Mouse (Mus musculus) embryonic fibroblast, embryonic 13.5 days (primary cell): ENCODE measurements around the gene Fam25c. TPM values are rescaled to one million over a fixed set of nuclear protein-coding genes. Genes with fewer than 3 reads are reported as not detected.
"Not testable (repeated sequence)": the region's sequence is repeated elsewhere in the genome, so short reads cannot be mapped to it uniquely, and the experiment has no call there.

Source experiments
- H3K27ac ChIP-seq: 2 replicates; pipeline ENCODE4 v1.5.1; 2012; ENCODE audit warnings: low read length, control low read depth, inconsistent platforms; ENCODE audit not compliant: insufficient read depth
- H3K4me1 ChIP-seq: 2 replicates; pipeline ENCODE4 v1.6.1; 2011; ENCODE audit warnings: low read length; ENCODE audit not compliant: control insufficient read depth, insufficient read depth
- H3K4me3 ChIP-seq: 2 replicates; pipeline ENCODE4 v1.5.1; 2011; ENCODE audit warnings: mild to moderate bottlenecking, control low read depth, low read length; ENCODE audit not compliant: insufficient read depth
- CTCF ChIP-seq: IDR thresholded peaks from 2 replicates; pipeline ENCODE4 v1.5.1; 2011; ENCODE audit warnings: mild to moderate bottlenecking, control low read depth, low read length, moderate library complexity, borderline replicate concordance; ENCODE audit not compliant: insufficient read depth
- POLR2A ChIP-seq: IDR thresholded peaks from 2 replicates; pipeline ENCODE4 v1.6.1; 2011; ENCODE audit warnings: low read depth, mild to moderate bottlenecking, control low read depth, low read length, moderate library complexity
- polyA plus RNA-seq: library from polyadenylated mRNA; stranded (reverse); fragments of >200 nt; gene quantifications from 2 replicates; pipeline ENCODE4 v1.2.4, GENCODE M21; 2011; ENCODE audit warnings: low read depth; ENCODE audit not compliant: missing spikeins, insufficient read length

The Fam25c gene
- polyA plus RNA-seq, 1 experiment: not detected

GRCm38 (mm10) chr14:34365147-34365507, 9.9 kb upstream of the Fam25c start:
- Histone ChIP-seq H3K27ac (no peak overlapping the region), H3K4me3 (no peak overlapping the region), H3K4me1 (no peaks in the 10 kb centered on the region; the same call in 1 of the 2 replicates)
- TF ChIP-seq POLR2A: no peak
- no peak for TF ChIP-seq CTCF

DNA sequence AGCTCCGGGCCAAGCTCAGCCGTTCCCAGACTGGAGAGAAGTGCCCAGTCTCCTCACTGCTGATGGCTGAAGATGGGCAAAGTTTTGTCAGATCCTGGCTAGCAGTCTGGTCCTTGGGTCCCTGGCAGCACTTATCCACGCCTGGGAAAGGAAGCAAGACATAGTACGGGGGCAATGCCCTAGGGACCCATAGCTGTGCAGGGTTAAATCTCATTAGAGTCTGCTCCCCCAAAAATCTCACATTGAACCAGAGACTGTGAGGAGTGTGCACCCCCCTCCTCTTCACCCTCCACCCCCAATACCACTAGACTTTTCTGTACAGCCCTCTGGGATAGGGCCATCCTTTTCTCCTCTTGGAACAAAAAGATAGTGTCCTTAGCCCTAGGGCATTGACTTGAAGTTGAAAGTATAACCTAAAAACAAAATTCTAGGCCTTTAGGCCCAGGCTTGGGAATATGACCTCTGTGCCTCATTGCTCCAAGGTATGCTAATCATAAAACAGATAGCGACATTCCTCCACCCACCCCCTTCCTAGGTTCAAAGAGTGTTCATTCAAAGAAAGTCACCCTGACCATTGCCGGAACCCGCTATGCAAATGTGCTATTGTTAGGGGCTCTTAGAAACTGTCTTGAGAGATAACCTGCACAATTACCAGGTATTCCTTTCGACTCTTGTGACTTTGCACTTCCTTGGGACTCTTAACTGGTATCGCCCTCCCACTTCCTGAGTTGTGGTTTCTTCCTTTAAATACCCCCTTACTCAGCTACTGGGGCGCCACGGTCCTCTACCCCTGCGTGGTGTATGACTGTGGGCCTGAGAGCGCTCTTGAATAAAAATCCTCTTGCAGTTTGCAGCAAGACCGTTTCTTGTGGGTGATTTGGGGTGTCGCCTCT, 9.3 kb upstream of the Fam25c start:
- H3K4me1 ChIP-seq, H3K4me3 ChIP-seq: not testable (repeated sequence)
- peak overlapping the region; percentile 72 for H3K27ac ChIP-seq

DNA sequence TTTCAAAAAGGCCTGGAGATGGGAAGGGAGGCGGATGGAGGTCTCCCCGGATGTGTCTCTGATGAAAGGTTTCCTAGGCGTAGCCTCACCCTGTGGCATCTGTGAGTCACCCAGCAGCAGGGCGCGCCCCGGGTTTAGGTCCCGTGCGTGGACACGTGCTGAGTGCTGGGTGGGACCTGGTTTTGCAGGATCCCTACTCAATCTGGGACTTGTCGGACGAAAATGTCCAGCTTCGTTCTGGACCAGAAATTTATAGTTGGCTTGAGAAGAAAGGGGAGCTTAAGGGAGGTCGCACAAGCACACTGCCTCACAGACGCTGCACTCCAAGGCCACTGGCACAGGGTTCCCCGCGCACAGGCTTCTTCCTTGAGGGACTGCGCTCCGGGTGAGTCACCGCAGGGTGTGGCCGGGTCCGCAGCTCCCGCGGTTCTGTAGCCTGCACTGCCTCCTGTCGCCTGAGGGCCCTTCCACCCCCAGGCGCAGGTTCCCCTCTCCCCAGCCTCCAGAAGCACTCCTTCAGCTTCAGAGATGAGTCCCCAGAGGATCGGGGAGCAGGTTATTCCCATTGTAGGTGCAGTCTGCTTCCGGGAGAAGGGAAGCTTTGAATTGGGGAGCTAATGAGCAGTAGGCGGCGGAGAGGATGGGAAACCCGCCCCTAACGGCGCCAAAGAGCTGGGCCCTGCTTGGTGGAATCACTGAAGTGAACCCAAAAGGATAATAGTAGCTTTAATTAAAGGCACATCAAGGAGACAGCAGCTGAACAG, 8.4 kb upstream of the Fam25c start:
- peak; percentile 73 for TF ChIP-seq POLR2A
- TF ChIP-seq CTCF: peak; percentile 34; the same call in 1 of the 2 replicates
- Histone ChIP-seq H3K4me1 (no peaks in the 10 kb centered on the region; the same call in 1 of the 2 replicates), H3K27ac (peak overlapping the region; percentile 72), H3K4me3 (peak overlapping the region; percentile 18; the same call in 1 of the 2 replicates)

DNA sequence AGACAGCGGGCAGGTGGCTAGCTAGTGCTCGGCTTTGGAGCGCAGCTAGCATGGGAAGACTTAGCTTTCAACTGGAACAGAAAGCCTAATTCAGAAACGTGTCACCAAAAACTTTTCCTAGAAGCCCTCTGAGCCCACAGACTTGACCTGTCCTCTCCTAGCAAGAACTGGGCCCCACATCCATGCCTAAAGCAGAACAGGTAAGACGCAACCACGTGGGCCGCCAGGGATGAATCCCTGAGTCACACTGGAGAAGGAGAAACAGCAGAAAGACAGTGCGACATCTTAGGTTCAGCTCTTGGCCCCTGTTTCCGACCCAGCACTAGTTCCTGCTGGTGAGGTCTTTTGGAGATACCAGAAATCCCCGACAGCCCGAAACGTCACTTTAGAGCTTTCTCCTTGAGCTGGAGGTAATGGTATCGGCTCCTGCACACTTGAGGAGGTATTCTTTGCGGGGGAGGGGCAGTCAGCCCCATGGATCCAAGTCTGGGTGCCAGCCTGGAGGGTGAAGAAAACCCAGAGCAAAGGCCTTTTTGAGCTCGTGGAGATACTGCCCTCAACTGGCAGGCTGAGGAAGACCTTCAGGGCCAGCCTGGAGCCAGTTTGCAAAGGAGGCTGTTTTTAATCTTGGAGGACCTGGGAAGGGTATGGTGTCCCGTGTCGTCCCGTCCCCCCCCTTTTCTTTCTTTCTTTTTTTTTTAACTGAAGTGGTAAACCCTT, 7.7 kb upstream of the Fam25c start:
- Histone ChIP-seq H3K27ac (peak overlapping the region; percentile 72), H3K4me1 (peaks cover 4% of the 10 kb centered on the region), H3K4me3 (no peak overlapping the region)
- TF ChIP-seq POLR2A (no peak), CTCF (peak; percentile 57; the same call in 1 of the 2 replicates)

DNA sequence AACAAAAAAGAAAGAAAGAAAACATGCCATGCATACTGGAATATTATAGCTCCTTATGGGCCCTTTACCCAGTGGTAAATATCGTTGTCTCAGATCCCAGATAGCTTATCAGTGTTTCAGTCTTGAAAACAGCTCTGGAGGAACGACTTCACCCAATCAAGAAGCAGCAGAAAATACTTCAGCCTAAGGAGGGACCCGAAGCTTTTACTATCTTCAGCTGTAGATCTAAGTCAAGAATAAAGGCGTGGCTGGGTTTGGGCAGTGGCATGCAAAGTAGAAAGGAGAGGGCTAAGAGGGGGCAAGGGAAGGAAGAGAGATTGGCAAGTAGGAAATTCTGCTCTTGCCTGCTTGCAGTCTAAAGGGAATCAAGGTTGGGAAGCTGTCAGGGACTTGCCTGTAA, 6.9 kb upstream of the Fam25c start:
- no peak overlapping the region for H3K27ac ChIP-seq
- TF ChIP-seq POLR2A (no peak), CTCF (no peak)
- no peak overlapping the region for H3K4me3 ChIP-seq
- H3K4me1 ChIP-seq: peaks cover 4% of the 10 kb centered on the region

GRCm38 (mm10) chr14:34360251-34360650, 5.0 kb upstream of the Fam25c start:
- H3K4me1 ChIP-seq: peaks cover 4% of the 10 kb centered on the region
- TF ChIP-seq POLR2A: no peak
- no peak for TF ChIP-seq CTCF
- H3K4me3 ChIP-seq: no peak overlapping the region
- H3K27ac ChIP-seq: no peak overlapping the region

DNA sequence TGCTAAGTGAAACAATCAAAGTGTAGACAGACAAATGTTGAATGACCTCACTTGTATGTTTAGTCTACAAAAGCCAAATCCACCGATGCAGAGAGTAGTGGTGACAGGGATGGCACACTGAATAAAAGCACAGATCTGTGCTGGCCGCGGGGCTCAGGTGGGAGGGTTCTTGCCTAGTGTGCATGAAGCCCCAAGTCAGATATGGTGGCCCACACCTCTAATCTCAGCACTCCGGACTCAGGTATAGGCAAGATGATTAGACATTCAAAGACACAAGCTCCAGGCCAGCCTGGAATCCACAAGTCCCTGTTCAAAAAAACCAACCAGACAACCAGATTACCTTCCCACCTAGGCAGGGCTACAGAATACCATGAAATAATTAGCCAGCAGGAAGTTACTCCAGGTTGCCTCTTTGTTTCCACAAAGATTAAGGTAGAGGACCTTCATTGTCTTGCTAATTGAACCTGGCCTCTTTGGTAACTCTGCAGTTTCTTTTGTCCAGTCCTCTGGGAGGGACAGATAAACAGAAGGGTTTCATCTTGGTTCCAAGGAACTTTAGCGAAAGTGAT, 4.5 kb upstream of the Fam25c start:
- Histone ChIP-seq H3K4me3 (no peak overlapping the region), H3K27ac (no peak overlapping the region), H3K4me1 (peaks cover 4% of the 10 kb centered on the region)
- TF ChIP-seq CTCF (no peak), POLR2A (no peak)

DNA sequence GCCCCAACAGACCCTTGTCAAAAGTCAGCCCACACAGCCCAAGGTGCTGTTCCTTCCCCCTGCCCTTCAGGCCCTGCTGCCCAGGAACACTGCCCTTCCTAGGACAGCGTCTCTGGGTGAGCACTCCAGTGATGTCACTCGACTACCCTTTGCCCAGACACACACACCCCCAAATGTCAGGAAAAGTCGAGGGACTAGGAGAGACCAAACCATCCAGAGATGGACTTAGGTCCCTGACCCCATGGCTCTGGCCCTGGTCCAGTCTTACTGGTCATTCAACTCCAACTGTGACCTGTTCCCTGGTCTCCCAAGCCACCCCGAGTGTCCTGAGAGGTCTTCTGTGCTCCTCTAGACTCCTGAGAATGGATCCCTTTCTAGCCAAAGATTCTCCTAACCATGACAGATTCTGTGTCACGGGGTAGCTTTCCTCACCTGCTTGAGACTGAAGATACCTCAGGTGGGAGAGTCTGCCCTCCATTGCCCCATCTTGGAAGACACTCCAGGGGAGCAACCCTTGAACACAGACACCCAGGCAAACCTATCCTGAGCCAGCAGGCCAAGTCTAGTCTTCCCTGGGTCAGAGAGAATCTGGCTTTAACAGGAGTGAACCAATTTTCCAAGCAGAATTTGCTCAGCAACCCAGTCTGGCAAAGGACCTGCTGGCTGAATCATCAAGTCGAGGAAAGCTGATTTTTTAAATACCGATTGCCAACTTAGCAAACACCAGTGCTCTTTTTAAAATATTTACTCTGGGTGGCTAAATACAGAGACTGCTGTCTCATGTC, 2.6 kb upstream of the Fam25c start:
- Histone ChIP-seq H3K27ac (peak overlapping the region; percentile 27), H3K4me3 (no peak overlapping the region), H3K4me1 (peaks cover 4% of the 10 kb centered on the region)
- TF ChIP-seq CTCF (no peak), POLR2A (no peak)

DNA sequence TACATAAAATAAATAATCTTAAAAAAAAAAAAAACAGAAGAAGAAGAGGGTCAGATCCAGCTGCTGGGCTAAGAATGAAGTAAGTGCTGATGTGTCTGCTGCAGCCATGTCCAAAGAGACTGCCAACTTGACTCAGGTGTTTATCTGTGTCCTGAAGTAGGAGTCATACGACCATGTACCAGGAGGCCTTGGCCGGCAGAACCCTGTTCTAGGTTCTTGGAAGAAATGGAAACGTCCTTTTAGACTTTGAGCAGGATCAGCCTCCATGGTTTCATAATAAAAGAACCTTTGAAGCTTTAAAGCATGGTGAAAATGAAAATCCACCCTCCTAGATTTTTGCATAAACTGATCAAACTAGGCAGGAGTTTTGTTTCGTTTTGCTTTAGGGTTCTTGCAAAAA, 777 bp downstream of the Fam25c start:
- Histone ChIP-seq H3K4me1 (peaks cover 4% of the 10 kb centered on the region; the same call in 1 of the 2 replicates), H3K4me3 (no peak overlapping the region), H3K27ac (no peak overlapping the region)
- TF ChIP-seq POLR2A (no peak), CTCF (no peak)
